9 mouse cellular contexts compared by ENCODE assay signal in the genomic region with DNA sequence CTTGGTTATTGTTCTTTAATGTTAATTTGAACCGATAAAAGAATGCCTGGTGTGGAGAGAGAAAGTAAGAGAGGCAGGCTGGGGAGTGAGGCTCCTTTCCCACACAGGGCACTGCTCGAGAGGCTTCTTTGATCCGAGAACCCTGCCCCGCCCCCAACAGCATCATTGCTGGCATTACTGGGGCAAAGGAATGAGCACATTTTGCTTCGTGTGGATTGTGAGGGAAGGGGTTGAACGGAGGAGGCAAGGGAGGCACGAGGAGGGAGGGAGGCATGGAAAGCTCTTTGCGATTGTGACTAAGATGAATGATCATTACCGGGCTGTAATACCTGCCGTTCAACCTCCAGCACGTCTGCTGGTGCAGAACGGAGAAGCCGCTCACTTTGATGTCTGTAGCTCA.
A peak's percentile ranks its signal among the peaks of the same experiment; 100 is the strongest.
DNase-seq lines count a peak whose midpoint lies in the region; ATAC-seq lines count a peak whose summit lies in the region.
"Had no signal": no experiment of that assay in that cellular context is flagged by ENCODE, and none has a peak within 500 bp of the region (broad histone marks: within the 10 kb centered on the region; RNA-seq: fewer than 3 reads in every experiment).

No protein-coding gene starts in this region.

- peak overlapping the region; percentile 43 for H3K4me3 ChIP-seq in embryonic facial prominence, embryonic 10.5 days
- peak overlapping the region; percentile 24 for H3K4me3 ChIP-seq in hindbrain, embryonic 16.5 days (ENCODE audit: low read length)
- peak overlapping the region; percentile 30 for H3K4me3 ChIP-seq in midbrain, embryonic 15.5 days
- H3K4me3 ChIP-seq: erythroblast, embryonic 14.5 days had no signal

- WGBS in embryonic facial prominence, embryonic 10.5 days: 4% methylated on average over 13 of the region's 13 CpGs
- WGBS in hindbrain, embryonic 16.5 days: under 1% methylated on average over 13 of the region's 13 CpGs
- 2% methylated on average over 13 of the region's 13 CpGs for WGBS in midbrain, embryonic 15.5 days

- DNase-seq in gastrocnemius, postnatal 14 days: peak; percentile 24
- no peak for DNase-seq in gastrocnemius, postnatal 25 days
- DNase-seq in adrenal gland, adult 2 months: peak; percentile 48
- DNase-seq in embryonic facial prominence, embryonic 10.5 days (ENCODE audit: low spot score): peak; percentile 67
- peak; percentile 47 for DNase-seq in liver
- peak; percentile 21 for DNase-seq in thymus, postnatal 25 days

- peak overlapping the region; percentile 49 for H3K9ac ChIP-seq in hindbrain, embryonic 16.5 days (ENCODE audit: low read depth, low read length)
- H3K9ac ChIP-seq in midbrain, embryonic 15.5 days: peak overlapping the region; percentile 34

- H3K4me2 ChIP-seq in hindbrain, embryonic 16.5 days (ENCODE audit: low read length): peak overlapping the region; percentile 59
- peak overlapping the region; percentile 65 for H3K4me2 ChIP-seq in midbrain, embryonic 15.5 days

- ATAC-seq in hindbrain, embryonic 16.5 days: peak; percentile 81
- peak; percentile 92 for ATAC-seq in midbrain, embryonic 15.5 days (replicated peaks)

- intact Hi-C loops in gastrocnemius, postnatal 14 days (cut with DNase I; ENCODE audit: low total_unique reads): no loop called here

- no peaks in the 10 kb centered on the region for H3K9me3 ChIP-seq in embryonic facial prominence, embryonic 10.5 days
- no peaks in the 10 kb centered on the region for H3K9me3 ChIP-seq in hindbrain, embryonic 16.5 days (ENCODE audit: control insufficient read depth, low read length)
- no peaks in the 10 kb centered on the region for H3K9me3 ChIP-seq in midbrain, embryonic 15.5 days

- H3K36me3 ChIP-seq in embryonic facial prominence, embryonic 10.5 days (replicated peaks): no peaks in the 10 kb centered on the region
- no peaks in the 10 kb centered on the region for H3K36me3 ChIP-seq in hindbrain, embryonic 16.5 days (ENCODE audit: control insufficient read depth, insufficient read depth, low read length)
- no peaks in the 10 kb centered on the region for H3K36me3 ChIP-seq in midbrain, embryonic 15.5 days (replicated peaks)

- H3K27ac ChIP-seq in embryonic facial prominence, embryonic 10.5 days (replicated peaks): peak overlapping the region; percentile 67
- H3K27ac ChIP-seq in hindbrain, embryonic 16.5 days (ENCODE audit: low read depth, low read length): peak overlapping the region; percentile 54
- H3K27ac ChIP-seq in midbrain, embryonic 15.5 days: peak overlapping the region; percentile 73

- H3K27me3 ChIP-seq in embryonic facial prominence, embryonic 10.5 days (replicated peaks; ENCODE audit: low read depth, poor library complexity, severe bottlenecking): peaks cover 66% of the 10 kb centered on the region
- H3K27me3 ChIP-seq in hindbrain, embryonic 16.5 days (replicated peaks; ENCODE audit: control insufficient read depth, insufficient read depth, low read length): no peaks in the 10 kb centered on the region
- H3K27me3 ChIP-seq in midbrain, embryonic 15.5 days (replicated peaks): no peaks in the 10 kb centered on the region; the same call in 1 of the 2 replicates

- peaks cover 46% of the 10 kb centered on the region for H3K4me1 ChIP-seq in embryonic facial prominence, embryonic 10.5 days
- peaks cover 20% of the 10 kb centered on the region for H3K4me1 ChIP-seq in hindbrain, embryonic 16.5 days (ENCODE audit: control insufficient read depth, insufficient read depth, low read depth, low read length)
- peaks cover 18% of the 10 kb centered on the region for H3K4me1 ChIP-seq in midbrain, embryonic 15.5 days
